Mouse (Mus musculus): ENCODE data around the gene Eif4a1. TPM values are rescaled to one million over a fixed set of nuclear protein-coding genes. Genes with fewer than 3 reads are reported as not detected.
A peak's percentile ranks its signal among the peaks of the same experiment; 100 is the strongest.

The Eif4a1 gene
- polyA plus RNA-seq, 1 experiment from 2014 or later: 701 TPM

DNA sequence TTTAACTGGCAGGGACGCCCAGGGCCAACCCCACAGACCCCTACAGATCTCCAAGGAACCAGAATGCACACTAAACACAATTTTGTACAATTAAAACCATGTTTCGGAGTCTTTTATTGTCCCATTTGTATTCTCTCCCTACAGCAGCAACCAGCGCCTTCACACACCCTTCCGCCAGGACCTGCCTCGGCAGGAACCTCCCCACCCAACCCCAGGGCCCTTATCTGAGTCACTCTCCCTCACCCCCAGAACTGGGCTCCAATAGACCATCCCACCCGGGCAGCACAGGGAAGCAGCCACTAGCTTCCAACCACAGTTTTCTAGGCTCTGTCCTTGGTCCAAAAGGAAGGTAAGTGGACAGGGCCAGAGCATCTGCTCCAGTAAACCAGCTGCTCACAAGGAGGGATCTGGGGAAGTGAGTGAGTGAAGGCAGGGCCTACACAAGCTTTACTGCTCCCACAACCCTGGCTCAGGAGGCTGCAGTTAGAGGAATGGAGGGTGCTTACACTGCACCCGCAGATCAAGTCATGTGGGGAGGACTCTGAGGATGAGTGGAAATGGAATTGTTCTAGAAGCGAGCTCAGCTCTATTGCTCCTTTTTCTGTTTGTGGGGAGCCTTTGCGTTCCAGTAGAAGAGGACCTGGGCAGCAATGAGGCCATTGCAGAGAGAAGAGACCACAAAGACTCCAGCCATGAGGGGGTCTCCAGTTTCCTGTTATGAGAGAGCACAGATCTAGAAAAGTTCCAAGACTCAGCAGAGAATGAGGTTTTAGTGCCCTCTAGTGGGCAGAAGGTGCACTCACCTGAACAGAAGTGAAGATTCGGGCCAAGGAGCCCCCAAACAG is 15.4 kb downstream of the Eif4a1 start:
- Histone ChIP-seq H3K9ac (replicated peaks) (0 out of 2 replicates have a peak overlapping the region, but pooled peaks have one; percentile 23), H3K4me2 (no peak overlapping the region), H3K4me3 (replicated peaks) (no peak overlapping the region), H3K27ac (peak overlapping the region; percentile 35; the same call in 1 of the 2 replicates), H3K27me3 (no peaks in the 10 kb centered on the region), H3K4me1 (replicated peaks) (peaks cover 37% of the 10 kb centered on the region), H3K36me3 (peaks cover 62% of the 10 kb centered on the region), H3K9me3 (no peaks in the 10 kb centered on the region)
- no peak for ATAC-seq (ENCODE audit: insufficient number of reproducible peaks, insufficient read depth, low FRiP score, low TSS enrichment, low read depth)
- 77% methylated on average over 10 of the region's 10 CpGs for WGBS

DNA sequence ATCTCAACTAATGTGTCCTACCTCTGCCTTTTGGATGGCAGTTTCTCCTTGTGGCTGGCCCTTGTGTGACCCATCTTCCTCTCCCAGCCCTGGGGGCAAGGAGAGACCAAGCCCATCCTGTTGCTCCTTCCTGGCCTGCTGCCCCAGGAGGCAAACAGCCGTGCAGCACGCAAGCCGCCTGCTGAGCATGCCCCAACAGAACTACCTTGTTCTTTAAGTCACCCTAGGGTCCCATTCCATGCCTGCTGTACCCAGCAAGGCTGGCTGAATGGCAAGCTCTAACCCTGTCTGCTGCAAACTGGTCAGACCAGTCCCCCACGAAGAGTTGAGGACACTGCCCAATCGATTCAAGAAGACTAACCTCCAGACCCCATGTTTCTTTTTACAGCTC is 16.2 kb downstream of the Eif4a1 start:
- Histone ChIP-seq H3K27me3 (no peaks in the 10 kb centered on the region), H3K9me3 (no peaks in the 10 kb centered on the region), H3K4me1 (replicated peaks) (peaks cover 30% of the 10 kb centered on the region), H3K36me3 (peaks cover 70% of the 10 kb centered on the region), H3K4me2 (no peak overlapping the region), H3K4me3 (replicated peaks) (no peak overlapping the region), H3K9ac (replicated peaks) (no peak overlapping the region), H3K27ac (no peak overlapping the region)
- WGBS: 77% methylated on average over 5 of the region's 5 CpGs
- no peak for ATAC-seq (ENCODE audit: insufficient number of reproducible peaks, insufficient read depth, low FRiP score, low TSS enrichment, low read depth)

DNA sequence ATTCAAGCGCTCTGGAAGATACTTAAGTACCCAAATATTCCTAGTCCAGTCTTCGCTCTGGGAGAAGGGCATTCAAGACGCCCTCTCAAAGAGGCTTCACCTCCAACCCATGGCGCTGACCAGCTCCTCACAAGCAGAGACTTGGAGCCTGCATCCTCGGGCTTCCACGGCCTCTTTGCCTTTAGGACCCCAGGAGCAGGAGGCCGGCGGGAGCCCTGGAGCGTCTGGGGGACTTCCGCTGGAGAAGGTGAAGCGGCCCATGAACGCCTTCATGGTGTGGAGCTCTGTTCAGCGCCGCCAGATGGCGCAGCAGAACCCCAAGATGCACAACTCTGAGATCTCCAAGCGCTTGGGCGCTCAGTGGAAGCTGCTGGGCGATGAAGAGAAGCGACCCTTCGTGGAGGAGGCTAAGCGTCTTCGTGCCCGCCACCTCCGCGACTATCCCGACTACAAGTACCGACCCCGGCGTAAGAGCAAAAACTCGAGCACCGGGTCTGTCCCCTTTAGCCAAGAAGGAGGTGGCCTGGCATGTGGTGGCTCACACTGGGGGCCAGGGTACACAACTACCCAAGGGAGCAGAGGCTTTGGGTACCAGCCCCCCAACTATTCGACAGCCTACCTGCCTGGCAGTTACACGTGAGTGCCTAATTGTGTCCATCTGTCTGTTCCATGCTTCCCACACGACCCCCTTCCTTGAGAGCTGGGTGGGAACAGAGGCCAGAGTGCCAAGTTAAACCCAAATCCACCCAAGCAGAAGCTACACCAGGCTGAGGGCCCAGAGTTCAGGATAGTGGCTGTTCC is 16.8 kb downstream of the Eif4a1 start, which contains the start of gene Sox15:
TSS of gene Sox15 (plus strand) at position 51 of the 801 bp plus-strand sequence.
- Histone ChIP-seq H3K4me1 (replicated peaks) (peaks cover 28% of the 10 kb centered on the region), H3K27ac (peak within 1 kb of the TSS; percentile 73), H3K9me3 (no peaks in the 10 kb centered on the region), H3K36me3 (peaks cover 76% of the 10 kb centered on the region), H3K27me3 (no peaks in the 10 kb centered on the region), H3K4me2 (peak within 1 kb of the TSS; percentile 20), H3K9ac (replicated peaks) (no peak within 1 kb of the TSS), H3K4me3 (replicated peaks) (no peak within 1 kb of the TSS)
- peak; percentile 57; the same call in 1 of the 2 replicates for ATAC-seq (ENCODE audit: insufficient number of reproducible peaks, insufficient read depth, low FRiP score, low TSS enrichment, low read depth)
- 20% methylated on average over 34 of the region's 34 CpGs for WGBS

DNA sequence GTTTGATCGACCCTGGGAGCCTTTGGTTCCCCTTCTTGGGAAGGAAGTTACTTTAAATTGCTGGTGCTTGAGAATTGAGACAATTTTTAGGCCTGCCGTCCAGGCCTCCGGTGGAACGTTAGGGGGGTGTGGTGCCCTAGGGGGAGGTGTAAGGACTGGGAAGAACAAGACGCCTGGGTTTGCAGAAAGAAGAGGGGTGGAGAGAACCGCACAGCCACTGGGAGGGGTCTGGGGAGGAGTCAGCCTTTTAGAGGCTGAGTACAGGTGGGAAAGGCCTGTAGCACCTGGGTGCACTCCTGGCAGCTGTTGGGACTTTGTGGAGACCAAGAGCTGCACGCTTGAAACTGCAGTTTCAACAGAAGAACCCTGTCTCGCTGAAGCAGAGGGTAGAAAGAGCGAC is 17.5 kb downstream of the Eif4a1 start:
- H3K27ac ChIP-seq: peak overlapping the region; percentile 73
- 32% methylated on average over 9 of the region's 9 CpGs for WGBS
- H3K4me2 ChIP-seq: no peak overlapping the region
- no peak for ATAC-seq (ENCODE audit: insufficient number of reproducible peaks, insufficient read depth, low FRiP score, low TSS enrichment, low read depth)
- H3K27me3 ChIP-seq: no peaks in the 10 kb centered on the region
- H3K4me3 ChIP-seq (replicated peaks): no peak overlapping the region
- H3K4me1 ChIP-seq (replicated peaks): peaks cover 28% of the 10 kb centered on the region
- no peaks in the 10 kb centered on the region for H3K9me3 ChIP-seq
- no peak overlapping the region for H3K9ac ChIP-seq (replicated peaks)
- H3K36me3 ChIP-seq: peaks cover 83% of the 10 kb centered on the region

DNA sequence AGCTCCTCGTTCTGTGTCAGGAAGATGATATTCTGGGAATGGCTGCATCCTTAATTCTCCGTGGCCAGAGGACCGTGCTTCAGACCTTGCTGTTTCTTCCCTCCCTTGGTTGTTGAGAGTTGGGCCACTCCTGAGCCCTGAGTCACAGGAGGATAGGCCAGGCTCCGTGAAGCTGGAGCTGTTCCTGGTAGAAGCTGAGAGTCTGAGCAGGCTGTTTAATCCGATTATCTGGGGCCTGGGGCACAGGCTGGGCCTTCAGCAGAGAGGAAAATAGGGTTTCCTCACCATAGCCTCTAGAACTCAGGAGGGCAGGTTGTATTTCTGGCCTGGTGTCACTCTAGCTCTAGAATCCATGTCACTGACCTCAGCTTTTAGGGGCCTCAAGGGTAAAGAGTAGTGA is 18.8 kb downstream of the Eif4a1 start:
- no peak overlapping the region for H3K4me2 ChIP-seq
- WGBS: 71% methylated on average over 5 of the region's 5 CpGs
- no peaks in the 10 kb centered on the region for H3K27me3 ChIP-seq
- H3K9ac ChIP-seq (replicated peaks): no peak overlapping the region
- H3K27ac ChIP-seq: peak overlapping the region; percentile 45; the same call in 1 of the 2 replicates
- peaks cover 85% of the 10 kb centered on the region for H3K36me3 ChIP-seq
- no peak overlapping the region for H3K4me3 ChIP-seq (replicated peaks)
- ATAC-seq (ENCODE audit: insufficient number of reproducible peaks, insufficient read depth, low FRiP score, low TSS enrichment, low read depth): no peak
- no peaks in the 10 kb centered on the region for H3K9me3 ChIP-seq
- peaks cover 28% of the 10 kb centered on the region for H3K4me1 ChIP-seq (replicated peaks)

DNA sequence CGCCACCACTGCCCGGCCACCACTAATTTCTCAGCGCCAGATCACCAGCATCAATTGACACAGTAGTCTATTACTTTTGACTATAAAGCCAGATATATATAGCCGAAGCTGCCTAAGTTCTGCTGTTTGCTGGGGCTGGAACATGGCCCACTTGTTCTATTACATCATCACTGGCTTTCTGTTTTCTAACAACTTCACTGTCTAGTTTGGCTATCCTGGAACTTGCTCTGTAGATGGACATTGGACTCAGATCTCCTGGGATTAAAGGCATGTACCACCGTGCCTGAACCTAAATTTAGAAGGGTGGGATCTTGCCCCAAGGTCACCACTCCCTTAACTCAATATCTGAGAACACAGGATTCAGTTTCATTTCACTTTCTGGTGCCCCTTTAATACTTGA is 26.4 kb downstream of the Eif4a1 start:
- no peaks in the 10 kb centered on the region for H3K27me3 ChIP-seq
- no peak overlapping the region for H3K9ac ChIP-seq (replicated peaks)
- no peaks in the 10 kb centered on the region for H3K9me3 ChIP-seq
- H3K4me3 ChIP-seq (replicated peaks): no peak overlapping the region
- no peaks in the 10 kb centered on the region for H3K4me1 ChIP-seq (replicated peaks)
- peaks cover 99% of the 10 kb centered on the region for H3K36me3 ChIP-seq
- no peak overlapping the region for H3K27ac ChIP-seq
- WGBS: 93% methylated on average over 5 of the region's 5 CpGs
- H3K4me2 ChIP-seq: no peak overlapping the region
- no peak for ATAC-seq (ENCODE audit: insufficient number of reproducible peaks, insufficient read depth, low FRiP score, low TSS enrichment, low read depth)

DNA sequence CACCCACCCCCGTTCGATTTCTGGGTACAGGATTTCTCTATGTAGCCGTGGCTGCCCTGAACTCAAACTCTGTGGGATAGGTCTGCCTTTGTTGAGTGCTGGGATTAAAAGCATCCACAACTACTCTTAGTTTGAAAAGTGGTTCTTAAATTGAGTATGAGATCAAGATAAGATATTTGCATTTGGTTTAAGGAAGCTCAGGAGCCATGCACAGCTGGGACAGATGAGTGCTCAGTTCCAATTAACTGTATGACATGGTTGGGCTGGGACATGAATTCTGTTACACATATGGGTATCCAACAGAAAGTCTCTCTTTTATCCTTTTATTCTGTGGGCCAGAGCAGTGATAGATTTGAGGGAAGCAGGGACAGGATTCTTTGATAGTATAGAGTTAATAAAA is 36.8 kb downstream of the Eif4a1 start:
- H3K27ac ChIP-seq: no peak overlapping the region
- WGBS: 87% methylated on average over 3 of the region's 3 CpGs
- peaks cover 22% of the 10 kb centered on the region for H3K4me1 ChIP-seq (replicated peaks)
- no peak overlapping the region for H3K4me3 ChIP-seq (replicated peaks)
- no peaks in the 10 kb centered on the region for H3K9me3 ChIP-seq
- peak overlapping the region; percentile 83 for H3K4me2 ChIP-seq
- H3K36me3 ChIP-seq: peaks cover 41% of the 10 kb centered on the region
- no peak for ATAC-seq (ENCODE audit: insufficient number of reproducible peaks, insufficient read depth, low FRiP score, low TSS enrichment, low read depth)
- no peaks in the 10 kb centered on the region for H3K27me3 ChIP-seq
- H3K9ac ChIP-seq (replicated peaks): no peak overlapping the region

DNA sequence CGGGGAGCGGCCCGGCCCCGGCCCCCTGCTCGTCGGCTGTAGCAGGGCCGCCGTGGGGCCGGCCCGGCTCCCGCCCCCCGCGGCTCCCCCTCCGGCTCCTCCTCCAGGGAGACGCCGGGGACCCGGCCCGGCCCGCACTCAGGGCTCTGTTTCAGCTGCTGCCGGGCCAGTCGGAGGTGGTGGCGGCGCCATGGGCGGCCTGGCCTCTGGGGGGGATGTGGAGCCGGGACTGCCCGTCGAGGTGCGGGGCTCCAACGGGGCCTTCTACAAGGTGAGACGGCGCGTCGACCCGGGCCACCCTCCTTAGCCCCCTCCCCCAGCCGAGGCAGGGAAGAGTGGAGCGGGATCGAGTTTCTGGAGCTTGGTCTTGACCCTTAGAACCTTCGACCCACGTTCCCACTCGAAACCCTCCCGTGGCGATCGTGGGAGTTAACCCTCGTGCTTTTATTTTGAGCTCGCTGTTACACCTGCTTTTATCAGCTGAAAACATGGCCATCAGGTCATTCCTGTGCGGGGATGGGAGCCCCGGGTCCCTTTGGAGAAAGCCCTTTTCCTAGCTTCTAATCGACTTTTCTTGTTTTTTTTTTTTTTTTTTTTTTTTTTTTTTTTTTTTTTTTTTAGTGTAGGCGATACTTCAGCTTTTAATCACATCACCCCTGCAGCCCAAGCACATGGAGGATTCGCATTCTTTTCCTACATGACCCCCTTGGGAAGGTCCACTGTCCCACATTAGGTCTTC is 38.9 kb downstream of the Eif4a1 start:
- Histone ChIP-seq H3K4me2 (peak overlapping the region; percentile 83), H3K4me3 (replicated peaks) (peak overlapping the region; percentile 99), H3K9me3 (no peaks in the 10 kb centered on the region), H3K9ac (replicated peaks) (peak overlapping the region; percentile 99), H3K36me3 (peaks cover 24% of the 10 kb centered on the region), H3K27me3 (no peaks in the 10 kb centered on the region), H3K4me1 (replicated peaks) (peaks cover 22% of the 10 kb centered on the region), H3K27ac (peak overlapping the region; percentile 97)
- WGBS: under 1% methylated on average over 36 of the region's 50 CpGs
- ATAC-seq (ENCODE audit: insufficient number of reproducible peaks, insufficient read depth, low FRiP score, low TSS enrichment, low read depth): peak; percentile 18; the same call in 1 of the 2 replicates

DNA sequence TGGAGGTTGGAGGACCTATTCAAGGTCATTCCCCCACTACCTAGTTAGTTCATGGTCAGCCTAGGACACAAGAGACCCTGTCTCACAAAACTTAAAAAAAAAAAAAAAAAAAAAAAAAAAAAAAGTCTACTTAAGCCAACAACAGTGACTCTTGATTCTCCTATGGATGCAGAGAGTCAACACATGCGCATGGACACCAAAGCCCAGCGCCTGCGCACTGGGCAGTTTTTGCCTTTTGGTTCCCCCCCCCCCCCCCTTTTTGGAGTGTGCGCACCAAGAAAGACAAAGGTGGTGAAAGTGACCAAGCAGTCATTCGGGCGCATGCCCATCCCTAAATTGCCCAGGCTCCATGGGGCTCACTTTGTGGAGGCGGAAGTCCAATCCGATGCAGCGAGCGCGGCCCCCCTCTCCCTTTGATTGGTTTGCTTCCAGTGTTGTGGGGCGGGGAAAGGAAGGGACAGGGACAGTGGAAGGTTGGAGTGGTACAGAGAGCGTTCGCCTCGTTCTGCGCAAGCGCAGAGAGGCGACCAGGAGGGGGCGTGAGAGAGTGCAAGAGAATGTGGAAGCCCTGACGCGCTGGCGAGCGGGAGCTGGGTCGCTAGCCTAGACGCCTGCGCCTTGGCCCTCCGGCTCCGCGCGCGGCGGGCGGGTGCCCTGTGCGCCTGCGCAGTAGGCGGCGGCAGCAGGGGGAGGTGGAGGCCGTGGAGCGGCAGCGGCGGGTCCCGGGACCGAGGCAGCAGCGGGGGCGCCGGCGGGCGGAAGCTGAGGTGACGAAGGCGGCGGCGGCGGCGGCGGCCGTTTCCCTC is 39.7 kb downstream of the Eif4a1 start, which contains the start of gene Fxr2:
TSS of gene Fxr2 (plus strand) at position 707 of the 806 bp plus-strand sequence.
- Histone ChIP-seq H3K36me3 (peaks cover 18% of the 10 kb centered on the region), H3K4me3 (replicated peaks) (peak within 1 kb of the TSS; percentile 99)
- ATAC-seq (ENCODE audit: insufficient number of reproducible peaks, insufficient read depth, low FRiP score, low TSS enrichment, low read depth): peak; percentile 99

DNA sequence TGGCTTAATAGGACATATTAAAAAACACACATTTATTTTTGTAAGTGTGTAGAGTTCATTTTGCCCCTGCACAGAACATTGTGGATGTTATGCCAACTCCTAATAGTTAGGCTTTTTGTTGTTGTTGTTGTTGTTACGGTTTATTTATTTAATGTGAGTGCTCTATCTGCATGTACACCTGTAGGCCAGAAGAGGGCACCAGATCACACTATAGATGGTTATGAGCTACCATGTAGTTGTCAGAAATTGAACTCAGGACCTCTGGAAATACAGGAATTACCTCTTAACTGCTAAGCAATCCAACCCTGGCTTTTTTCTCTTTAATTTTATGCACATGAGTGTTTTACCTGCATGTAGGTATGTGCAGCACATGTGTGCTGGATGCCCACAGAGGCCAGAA is 42.4 kb downstream of the Eif4a1 start:
- Histone ChIP-seq H3K9me3 (no peaks in the 10 kb centered on the region), H3K4me2 (no peak overlapping the region), H3K27me3 (no peaks in the 10 kb centered on the region), H3K36me3 (peaks cover 2% of the 10 kb centered on the region; the same call in 1 of the 2 replicates), H3K27ac (no peak overlapping the region), H3K4me1 (replicated peaks) (peaks cover 10% of the 10 kb centered on the region), H3K9ac (replicated peaks) (no peak overlapping the region), H3K4me3 (replicated peaks) (no peak overlapping the region)
- ATAC-seq (ENCODE audit: insufficient number of reproducible peaks, insufficient read depth, low FRiP score, low TSS enrichment, low read depth): no peak
- 70% methylated on average over 1 of the region's 1 CpGs for WGBS

More for the DNA sequence above, 39.7 kb downstream of the Eif4a1 start, which contains the start of gene Fxr2:
- Histone ChIP-seq H3K4me2 (peak within 1 kb of the TSS; percentile 83), H3K9ac (replicated peaks) (peak within 1 kb of the TSS; percentile 99), H3K4me1 (replicated peaks) (peaks cover 22% of the 10 kb centered on the region), H3K27me3 (no peaks in the 10 kb centered on the region), H3K9me3 (no peaks in the 10 kb centered on the region), H3K27ac (peak within 1 kb of the TSS; percentile 97)
- WGBS: 1% methylated on average over 45 of the region's 56 CpGs
